Mouse (Mus musculus): ENCODE measurements around the gene Cpsf6.

Cpsf6 gene

GRCm38 (mm10) chr10:117385431-117385830, 5.6 kb upstream of the Cpsf6 start:
- in situ Hi-C loops (cut with MseI, MboI): no loop called here

- in situ Hi-C loops (cut with MseI, MboI): no loop called here
Measured at GRCm38 (mm10) chr10:117385086-117385430, 5.2 kb upstream of the Cpsf6 start.

GRCm38 (mm10) chr10:117384386-117385085, 4.7 kb upstream of the Cpsf6 start:
- in situ Hi-C loops (cut with MseI, MboI): no loop called here

- in situ Hi-C loops (cut with MseI, MboI): no loop called here
Measured at GRCm38 (mm10) chr10:117383941-117384340, 4.1 kb upstream of the Cpsf6 start.

GRCm38 (mm10) chr10:117382996-117383550, 3.3 kb upstream of the Cpsf6 start:
- in situ Hi-C loops (cut with MseI, MboI): no loop called here

- in situ Hi-C loops (cut with MseI, MboI): no loop called here
Measured at GRCm38 (mm10) chr10:117382146-117382545, 2.3 kb upstream of the Cpsf6 start.

GRCm38 (mm10) chr10:117380721-117381570, 1.1 kb upstream of the Cpsf6 start:
- in situ Hi-C loops (cut with MseI, MboI): no loop called here

- in situ Hi-C loops (cut with MseI, MboI): no loop called here
Measured at GRCm38 (mm10) chr10:117379441-117379840, 374 bp downstream of the Cpsf6 start.

GRCm38 (mm10) chr10:117378642-117379041, 1.2 kb downstream of the Cpsf6 start:
- in situ Hi-C loops (cut with MseI, MboI): no loop called here

GRCm38 (mm10) chr10:117378291-117378555, 1.6 kb downstream of the Cpsf6 start:
- in situ Hi-C loops (cut with MseI, MboI): no loop called here

GRCm38 (mm10) chr10:117377431-117378290, 2.2 kb downstream of the Cpsf6 start:
- in situ Hi-C loops (cut with MseI, MboI): no loop called here

- in situ Hi-C loops (cut with MseI, MboI): no loop called here
Measured at GRCm38 (mm10) chr10:117376580-117377189, 3.1 kb downstream of the Cpsf6 start.

- in situ Hi-C loops (cut with MseI, MboI): no loop called here
Measured at GRCm38 (mm10) chr10:117375841-117376579, 3.8 kb downstream of the Cpsf6 start.

- in situ Hi-C loops (cut with MseI, MboI): no loop called here
Measured at GRCm38 (mm10) chr10:117375163-117375562, 4.7 kb downstream of the Cpsf6 start.

GRCm38 (mm10) chr10:117363106-117363505, 16.7 kb downstream of the Cpsf6 start:
- in situ Hi-C loops (cut with MseI, MboI): no loop called here

GRCm38 (mm10) chr10:117358891-117359290, 20.9 kb downstream of the Cpsf6 start:
- in situ Hi-C loops (cut with MseI, MboI): no loop called here

- in situ Hi-C loops (cut with MseI, MboI): no loop called here
Measured at GRCm38 (mm10) chr10:117343000-117343399, 36.8 kb downstream of the Cpsf6 start.

- in situ Hi-C loops (cut with MseI, MboI): no loop called here
Measured at GRCm38 (mm10) chr10:117342406-117342805, 37.4 kb downstream of the Cpsf6 start.

- in situ Hi-C loops (cut with MseI, MboI): no loop called here
Measured at GRCm38 (mm10) chr10:117341029-117341428, 38.8 kb downstream of the Cpsf6 start.

- in situ Hi-C loops (cut with MseI, MboI): no loop called here
Measured at GRCm38 (mm10) chr10:117339241-117339640, 40.6 kb downstream of the Cpsf6 start.

GRCm38 (mm10) chr10:117337946-117338345, 41.9 kb downstream of the Cpsf6 start:
- in situ Hi-C loops (cut with MseI, MboI): no loop called here

Measured in mouse trophoblast stem cell (cell line).